Mouse (Mus musculus) heart, embryonic 14.5 days (tissue): ENCODE results near the gene Mgat5. TPM values are rescaled to one million over a fixed set of nuclear protein-coding genes. Genes with fewer than 3 reads are reported as not detected.

Experiments used
- ATAC-seq: fragments of 200-750 bp; cut with Nextera tagmentation; 2 replicates; pipeline ENCODE4 v1.8.0; 2017; ENCODE audit warnings: low read depth, moderate TSS enrichment; ENCODE audit not compliant: insufficient number of reproducible peaks, insufficient read depth, low FRiP score
- H3K27ac ChIP-seq, 2 experiments: fragments of 200-500 bp in 1 of 2; fragments of 300-500 bp in 1 of 2; sonication (generic) in 1 of 2; replicated peaks in 1 of 2; 2 replicates each; pipeline ENCODE4 v1.5.1; 2012 to 2014; ENCODE audit warnings: low read depth in 2 of 2, low read length in 2 of 2, control low read depth in 1 of 2, mild to moderate bottlenecking in 1 of 2, mixed read lengths in 1 of 2; ENCODE audit not compliant: control insufficient read depth in 1 of 2, insufficient read depth in 1 of 2
- H3K27me3 ChIP-seq: fragments of 300-500 bp; sonication (generic); 2 replicates; pipeline ENCODE4 v1.6.1; 2014; ENCODE audit warnings: mild to moderate bottlenecking, low read length, control low read depth; ENCODE audit not compliant: control insufficient read depth, insufficient read depth
- H3K36me3 ChIP-seq: fragments of 300-500 bp; sonication (generic); 2 replicates; pipeline ENCODE4 v1.6.1; 2014; ENCODE audit warnings: mild to moderate bottlenecking, control low read depth, low read length, mixed read lengths; ENCODE audit not compliant: control insufficient read depth, insufficient read depth
- H3K4me1 ChIP-seq, 2 experiments: fragments of 200-500 bp in 1 of 2; fragments of 300-500 bp in 1 of 2; sonication (generic) in 1 of 2; 2 replicates each; pipeline ENCODE4 v1.6.1; 2012 to 2014; ENCODE audit warnings: low read length in 2 of 2, control low read depth in 1 of 2, mixed read lengths in 1 of 2; ENCODE audit not compliant: control insufficient read depth in 2 of 2, insufficient read depth in 2 of 2
- H3K4me2 ChIP-seq: fragments of 300-500 bp; sonication (generic); 2 replicates; pipeline ENCODE4 v1.6.1; 2014; ENCODE audit warnings: mild to moderate bottlenecking, low read length
- H3K4me3 ChIP-seq, 2 experiments: fragments of 200-500 bp in 1 of 2; fragments of 300-500 bp in 1 of 2; sonication (generic) in 1 of 2; 2 replicates each; pipeline ENCODE4 v1.5.1; 2012 to 2014; ENCODE audit warnings: low read length in 2 of 2, mild to moderate bottlenecking in 2 of 2, control low read depth in 1 of 2, low read depth in 1 of 2, moderate library complexity in 1 of 2; ENCODE audit not compliant: control insufficient read depth in 1 of 2, insufficient read depth in 1 of 2
- H3K9ac ChIP-seq: fragments of 300-500 bp; sonication (generic); 2 replicates; pipeline ENCODE4 v1.6.1; 2014; ENCODE audit warnings: mild to moderate bottlenecking, low read length
- H3K9me3 ChIP-seq: fragments of 300-500 bp; sonication (generic); 2 replicates; pipeline ENCODE4 v1.6.1; 2016; ENCODE audit warnings: low read length, control low read depth; ENCODE audit not compliant: control insufficient read depth
- WGBS: fragments of 180-500 bp; shearing (Covaris S2); extraction: QIAGEN DNeasy Blood & Tissue Kit; methylation state at CpG from one replicate; pipeline ENCODE4 v1.1.7; 2014; 5-methylcytosine and 5-hydroxymethylcytosine counted together
- polyA plus RNA-seq: library from polyadenylated mRNA; unstranded; fragments of >200 nt; fragmentation: Nextera tagmentation; extraction: Ambion mirVana; gene quantifications from 2 replicates; pipeline ENCODE4 v1.2.1, GENCODE M21; 2014

Mgat5 gene
- polyA plus RNA-seq, 1 experiment from 2014 or later = 6.0 TPM

DNA sequence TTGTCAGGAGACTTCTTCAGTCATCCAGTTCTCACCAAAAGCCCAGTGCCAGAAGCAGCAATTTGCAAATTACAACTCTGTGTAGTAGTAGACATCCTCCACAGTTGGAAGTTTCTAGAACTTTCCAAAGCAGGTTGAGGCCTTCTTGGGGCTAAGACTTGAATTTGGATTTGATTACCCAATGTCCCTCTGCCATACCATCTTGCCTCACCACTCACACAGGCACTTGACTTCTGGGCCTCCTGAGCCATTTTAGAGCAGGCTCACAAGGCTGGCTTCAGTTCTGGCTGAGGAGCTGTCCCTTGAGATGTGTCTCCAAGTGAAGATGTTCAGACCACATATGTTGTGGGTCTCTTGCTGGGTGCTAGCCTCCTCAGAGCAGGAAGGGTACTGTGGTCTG lies 86.9 kb downstream of the Mgat5 start:
- Histone ChIP-seq H3K27ac (no peak overlapping the region), H3K4me1 (peaks cover 0 to 5% of the 10 kb centered on the region in 2 experiments; a peak in 1 of 4 replicates), H3K9me3 (no peaks in the 10 kb centered on the region), H3K4me2 (no peak overlapping the region), H3K36me3 (no peaks in the 10 kb centered on the region), H3K9ac (no peak overlapping the region), H3K27me3 (no peaks in the 10 kb centered on the region), H3K4me3 (no peak overlapping the region)
- no peak for ATAC-seq

DNA sequence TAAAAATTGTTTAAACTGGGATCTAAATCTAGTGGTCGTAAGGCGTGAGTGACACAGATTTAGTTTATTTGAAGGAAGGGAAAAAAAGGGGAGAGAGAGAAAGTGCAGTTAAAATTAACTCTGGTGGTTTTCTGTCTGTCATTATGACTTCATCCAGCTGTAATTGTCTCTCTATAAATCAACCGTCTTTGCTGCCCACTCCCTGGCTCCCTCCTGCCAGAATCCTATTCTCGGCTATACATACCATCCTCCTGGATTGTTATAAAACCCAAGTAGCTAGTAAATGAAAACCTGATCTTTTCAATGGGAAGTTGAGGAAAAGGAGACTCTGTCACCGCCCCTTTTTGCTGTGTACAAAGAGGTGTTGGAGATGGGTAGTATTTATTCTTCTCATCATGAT lies 88.5 kb downstream of the Mgat5 start:
- WGBS = 77% methylated on average over 5 of the region's 5 CpGs
- Histone ChIP-seq H3K9ac (no peak overlapping the region), H3K27me3 (no peaks in the 10 kb centered on the region), H3K36me3 (no peaks in the 10 kb centered on the region), H3K27ac (no peak overlapping the region), H3K4me1 (peaks cover 0 to 5% of the 10 kb centered on the region in 2 experiments; a peak in 1 of 4 replicates), H3K9me3 (no peaks in the 10 kb centered on the region), H3K4me3 (no peak overlapping the region), H3K4me2 (no peak overlapping the region)
- ATAC-seq = no peak

DNA sequence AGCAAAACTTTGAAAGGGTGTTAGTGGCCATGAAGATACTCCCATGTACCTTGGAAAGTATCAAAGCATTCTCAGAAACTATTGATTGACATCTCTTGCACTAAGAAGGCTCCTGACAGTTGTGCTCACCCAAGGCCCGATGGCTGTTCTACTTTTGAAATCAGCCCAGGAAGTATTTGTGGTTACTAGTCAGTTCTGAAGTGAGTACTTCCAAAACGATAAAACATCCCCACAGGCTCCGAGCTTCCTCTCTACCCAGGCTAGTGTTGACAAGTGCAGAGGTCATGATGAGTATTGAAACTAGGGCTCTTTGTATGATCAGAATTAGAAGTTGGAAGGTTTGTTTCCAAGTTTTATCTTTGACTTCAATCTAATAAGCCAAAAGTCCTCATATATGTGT lies 92.0 kb downstream of the Mgat5 start:
- 54% methylated on average over 3 of the region's 3 CpGs for whole genome bisulfite sequencing
- no peak for ATAC-seq
- H3K4me3 ChIP-seq = no peak overlapping the region

DNA sequence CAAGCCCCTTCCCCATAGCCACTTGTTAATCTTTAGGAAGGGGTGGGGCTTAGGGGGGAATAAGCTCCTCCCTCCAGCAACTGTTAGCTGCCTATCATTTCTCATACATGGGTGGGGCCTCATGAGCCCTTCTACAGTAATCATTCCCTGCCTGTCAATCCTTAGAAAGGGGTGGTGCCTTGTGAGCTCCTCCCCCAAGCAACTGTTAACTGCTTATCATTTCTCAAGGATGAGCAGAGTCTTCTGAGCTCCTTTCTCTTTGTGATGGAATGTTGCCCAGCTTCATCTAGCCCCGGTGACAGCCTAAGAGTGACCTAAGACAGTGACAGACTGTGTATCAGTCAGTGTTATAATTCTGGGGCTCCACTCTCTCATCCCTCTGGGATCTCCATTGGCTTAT lies 95.0 kb downstream of the Mgat5 start:
- 86% methylated on average over 1 of the region's 1 CpGs for WGBS
- no peak overlapping the region for H3K27ac ChIP-seq
- no peak overlapping the region for H3K4me3 ChIP-seq
- no peaks in the 10 kb centered on the region for H3K9me3 ChIP-seq
- H3K36me3 ChIP-seq = no peaks in the 10 kb centered on the region
- no peak for ATAC-seq
- H3K9ac ChIP-seq = no peak overlapping the region
- H3K4me2 ChIP-seq = no peak overlapping the region
- H3K4me1 ChIP-seq = peaks cover 8 to 19% of the 10 kb centered on the region in 2 experiments; a peak in 3 of 4 replicates
- no peaks in the 10 kb centered on the region for H3K27me3 ChIP-seq

More for the DNA sequence above, 92.0 kb downstream of the Mgat5 start:
- H3K27me3 ChIP-seq = no peaks in the 10 kb centered on the region
- no peaks in the 10 kb centered on the region for H3K9me3 ChIP-seq
- H3K4me1 ChIP-seq = peaks cover 0 to 5% of the 10 kb centered on the region in 2 experiments; a peak in 1 of 4 replicates
- no peaks in the 10 kb centered on the region for H3K36me3 ChIP-seq
- H3K9ac ChIP-seq = no peak overlapping the region
- H3K27ac ChIP-seq = no peak overlapping the region
- H3K4me2 ChIP-seq = no peak overlapping the region

DNA sequence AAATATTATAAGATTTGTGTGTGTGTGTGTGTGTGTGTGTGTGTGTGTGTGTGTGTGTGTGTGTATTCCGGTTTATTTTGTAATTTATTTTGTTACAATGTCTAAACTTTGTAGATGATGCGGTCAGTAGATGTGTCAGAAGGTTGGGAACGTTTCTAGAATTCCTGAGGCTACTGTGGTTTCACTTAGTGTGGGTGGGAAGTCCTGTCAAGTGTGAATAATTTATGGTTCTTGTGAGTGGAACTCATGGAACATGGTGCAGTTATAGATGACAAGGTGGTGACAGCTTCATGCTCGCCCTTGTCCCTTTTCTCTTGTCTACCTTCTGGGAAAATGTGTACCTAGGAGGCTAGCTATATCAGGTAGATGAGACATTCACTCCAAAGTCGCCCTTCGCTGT lies 96.2 kb downstream of the Mgat5 start:
- Histone ChIP-seq H3K9ac (no peak overlapping the region), H3K4me1 (peaks cover 8 to 18% of the 10 kb centered on the region in 2 experiments; a peak in 3 of 4 replicates), H3K27me3 (no peaks in the 10 kb centered on the region), H3K4me2 (no peak overlapping the region), H3K27ac (no peak overlapping the region), H3K9me3 (no peaks in the 10 kb centered on the region), H3K4me3 (no peak overlapping the region), H3K36me3 (no peaks in the 10 kb centered on the region)
- WGBS = 80% methylated on average over 6 of the region's 6 CpGs
- no peak for ATAC-seq

DNA sequence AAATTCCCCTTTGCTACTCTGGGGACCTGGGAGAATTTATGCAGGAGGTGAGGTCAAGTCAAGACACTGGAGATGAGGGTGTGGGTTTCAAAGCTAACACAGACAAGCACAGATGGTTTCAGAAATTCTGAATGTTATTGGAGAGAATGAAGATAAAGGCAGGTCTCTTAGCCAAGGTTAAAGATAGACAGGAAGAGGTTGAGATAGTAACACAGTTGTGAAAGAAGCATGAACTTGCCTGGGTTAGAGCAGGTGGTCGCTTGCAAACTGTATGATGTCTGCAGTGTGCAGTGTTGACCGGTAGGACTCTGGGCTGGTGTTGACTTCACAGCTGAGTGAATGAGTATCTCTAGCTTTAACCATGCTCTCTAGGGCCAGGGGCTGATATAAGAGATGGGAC lies 97.8 kb downstream of the Mgat5 start:
- Histone ChIP-seq H3K9ac (no peak overlapping the region), H3K4me3 (no peak overlapping the region), H3K9me3 (no peaks in the 10 kb centered on the region), H3K4me2 (no peak overlapping the region), H3K27ac (no peak overlapping the region), H3K4me1 (peaks cover 8 to 14% of the 10 kb centered on the region in 2 experiments; a peak in 3 of 4 replicates), H3K27me3 (no peaks in the 10 kb centered on the region), H3K36me3 (no peaks in the 10 kb centered on the region)
- 56% methylated on average over 2 of the region's 2 CpGs for WGBS
- no peak for ATAC-seq

DNA sequence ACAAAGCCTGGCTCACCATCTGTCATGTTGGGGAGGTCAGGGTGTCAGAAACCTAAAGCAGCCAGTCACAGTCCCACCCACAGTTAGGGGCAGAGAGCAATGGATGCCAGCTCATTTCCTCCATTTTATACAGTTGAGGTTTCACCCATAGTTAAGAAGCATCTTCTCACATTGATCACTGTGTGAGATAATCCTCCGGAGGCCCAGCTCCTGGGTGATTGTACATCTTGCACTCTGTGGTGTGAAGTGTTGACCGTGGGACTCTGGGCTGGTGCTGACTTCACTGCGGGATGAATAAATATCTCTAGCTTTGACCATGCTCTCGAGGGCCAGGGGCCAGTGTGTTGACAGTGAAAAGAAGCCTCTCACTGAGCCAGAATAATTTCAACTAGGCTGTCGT lies 99.0 kb downstream of the Mgat5 start:
- H3K36me3 ChIP-seq = no peaks in the 10 kb centered on the region
- no peak for ATAC-seq
- H3K27ac ChIP-seq = no peak overlapping the region
- H3K4me3 ChIP-seq = no peak overlapping the region
- H3K9me3 ChIP-seq = no peaks in the 10 kb centered on the region
- no peak overlapping the region for H3K9ac ChIP-seq
- no peak overlapping the region for H3K4me2 ChIP-seq
- 66% methylated on average over 5 of the region's 5 CpGs for WGBS
- no peaks in the 10 kb centered on the region for H3K27me3 ChIP-seq
- peaks cover 8 to 14% of the 10 kb centered on the region in 2 experiments; a peak in 3 of 4 replicates for H3K4me1 ChIP-seq

DNA sequence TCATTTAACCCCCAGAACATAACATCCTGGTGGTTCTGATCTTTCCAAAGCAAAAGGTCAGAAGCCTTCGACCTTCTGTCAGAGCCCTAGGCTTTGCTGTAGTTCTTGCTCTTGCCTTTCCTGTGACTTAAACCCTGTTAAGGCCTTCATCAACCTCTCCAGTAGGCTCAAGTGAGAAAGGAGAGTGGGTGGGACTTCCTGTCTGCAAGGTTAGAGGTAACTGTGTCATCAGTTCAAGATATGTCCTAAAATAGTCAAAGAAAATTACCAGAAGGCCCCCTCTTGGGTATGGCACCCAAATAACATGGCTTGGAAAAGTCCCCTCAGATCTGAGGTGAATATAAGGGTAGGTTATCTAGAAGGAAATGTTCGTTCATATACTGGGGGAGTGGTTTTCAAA lies 99.5 kb downstream of the Mgat5 start:
- Histone ChIP-seq H3K4me2 (no peak overlapping the region), H3K27me3 (no peaks in the 10 kb centered on the region), H3K9ac (no peak overlapping the region), H3K4me3 (no peak overlapping the region), H3K36me3 (no peaks in the 10 kb centered on the region), H3K9me3 (no peaks in the 10 kb centered on the region), H3K27ac (no peak overlapping the region), H3K4me1 (peaks cover 8 to 14% of the 10 kb centered on the region in 2 experiments; a peak in 3 of 4 replicates)
- no peak for ATAC-seq
- WGBS = 90% methylated on average over 2 of the region's 2 CpGs
